Mouse (Mus musculus) MEL (cell line): ENCODE measurements around the gene Arrb2. TPM values are rescaled to one million over a fixed set of nuclear protein-coding genes. Genes with fewer than 3 reads are reported as not detected.

ENCODE experiments used
- DNase-seq: peaks from one replicate; pipeline ENCODE4 v3.0.0; 2011; ENCODE audit warnings: low read depth, low spot score
- H3K27ac ChIP-seq: 2 replicates; pipeline ENCODE4 v1.5.1; 2012; ENCODE audit warnings: low read depth, mild to moderate bottlenecking, control low read depth, low read length, moderate library complexity; ENCODE audit not compliant: control insufficient read depth
- H3K27me3 ChIP-seq, 2 experiments: fragments of 150-350 bp in 1 of 2; sonication (generic) in 1 of 2; 2 replicates each; pipeline ENCODE4 v1.6.1; 2012; ENCODE audit warnings: low read length in 2 of 2, mild to moderate bottlenecking in 2 of 2, improper control_type of control experiment in 1 of 2, moderate library complexity in 1 of 2; ENCODE audit not compliant: insufficient read depth in 2 of 2, control insufficient read depth in 1 of 2
- H3K36me3 ChIP-seq, 2 experiments: 2 replicates each; pipeline ENCODE4 v1.6.1; 2012 to 2014; ENCODE audit warnings: low read length in 2 of 2, improper control_type of control experiment in 1 of 2, inconsistent platforms in 1 of 2, mild to moderate bottlenecking in 1 of 2; ENCODE audit not compliant: insufficient read depth in 2 of 2, control insufficient read depth in 1 of 2
- H3K4me1 ChIP-seq, 2 experiments: fragments of 150-350 bp in 1 of 2; sonication (generic) in 1 of 2; 2 replicates each; pipeline ENCODE4 v1.6.1; 2012; ENCODE audit warnings: low read length in 2 of 2, improper control_type of control experiment in 1 of 2, mild to moderate bottlenecking in 1 of 2; ENCODE audit not compliant: insufficient read depth in 2 of 2, control insufficient read depth in 1 of 2
- H3K4me3 ChIP-seq, 2 experiments: fragments of 150-350 bp in 1 of 2; sonication (generic) in 1 of 2; 2 replicates each; pipeline ENCODE4 v1.5.1; 2012; ENCODE audit warnings: low read depth in 2 of 2, low read length in 2 of 2, mild to moderate bottlenecking in 2 of 2, moderate library complexity in 2 of 2, control low read depth in 1 of 2, improper control_type of control experiment in 1 of 2; ENCODE audit not compliant: control insufficient read depth in 1 of 2, insufficient read depth in 1 of 2
- H3K79me2 ChIP-seq: 2 replicates; pipeline ENCODE4 v1.6.1; 2012; ENCODE audit warnings: mild to moderate bottlenecking, low read length, moderate library complexity; ENCODE audit not compliant: control insufficient read depth, poor library complexity, insufficient read depth
- H3K9ac ChIP-seq: 2 replicates; pipeline ENCODE4 v1.6.1; 2012; ENCODE audit warnings: low read depth, mild to moderate bottlenecking, control low read depth, low read length, moderate library complexity; ENCODE audit not compliant: control insufficient read depth, poor library complexity, severe bottlenecking
- H3K9me3 ChIP-seq: fragments of 150-350 bp; sonication (generic); replicated peaks from 2 replicates; pipeline ENCODE4 v1.6.1; 2012; ENCODE audit warnings: mild to moderate bottlenecking, low read length, improper control_type of control experiment, moderate library complexity; ENCODE audit not compliant: insufficient read depth
- BHLHE40 ChIP-seq: IDR thresholded peaks from 2 replicates; pipeline ENCODE4 v1.6.1; 2012; ENCODE audit warnings: low read depth, mild to moderate bottlenecking, inconsistent platforms, low read length, improper control_type of control experiment, borderline replicate concordance
- CHD1 ChIP-seq: IDR thresholded peaks from 2 replicates; pipeline ENCODE4 v1.6.1; 2012; ENCODE audit warnings: low read depth, mild to moderate bottlenecking, inconsistent platforms, low read length, improper control_type of control experiment
- CHD2 ChIP-seq: IDR thresholded peaks from 2 replicates; pipeline ENCODE4 v1.6.1; 2011; ENCODE audit warnings: low read length, improper control_type of control experiment
- CTCF ChIP-seq, 3 experiments: IDR thresholded peaks in 2 of 3; conservative IDR thresholded peaks in 1 of 3; 2 replicates each; pipeline ENCODE4 v1.5.1; 2011 to 2012; ENCODE audit warnings: low read length in 3 of 3, low read depth in 2 of 3, mild to moderate bottlenecking in 2 of 3, improper control_type of control experiment in 1 of 3, inconsistent platforms in 1 of 3, mixed read lengths in 1 of 3, moderate library complexity in 1 of 3; ENCODE audit not compliant: control insufficient read depth in 1 of 3, insufficient read depth in 1 of 3, poor library complexity in 1 of 3, severe bottlenecking in 1 of 3
- ELF1 ChIP-seq: IDR thresholded peaks from 2 replicates; pipeline ENCODE4 v1.6.1; 2014; ENCODE audit warnings: low read depth, mild to moderate bottlenecking, inconsistent platforms, low read length, improper control_type of control experiment, moderate library complexity
- GABPA ChIP-seq: IDR thresholded peaks from 2 replicates; pipeline ENCODE4 v1.6.1; 2012; ENCODE audit warnings: low read depth, mild to moderate bottlenecking, inconsistent platforms, low read length, improper control_type of control experiment, moderate library complexity
- GATA1 ChIP-seq: IDR thresholded peaks from 2 replicates; pipeline ENCODE4 v1.6.1; 2011; ENCODE audit warnings: low read depth, low read length, improper control_type of control experiment
- MEF2A ChIP-seq: IDR thresholded peaks from 2 replicates; pipeline ENCODE4 v1.6.1; 2014; ENCODE audit warnings: low read depth, mild to moderate bottlenecking, inconsistent platforms, low read length, improper control_type of control experiment; ENCODE audit not compliant: poor library complexity, insufficient replicate concordance, severe bottlenecking; ENCODE audit errors: extremely low read depth
- MXI1 ChIP-seq: IDR thresholded peaks from 2 replicates; pipeline ENCODE4 v1.6.1; 2011; ENCODE audit warnings: mild to moderate bottlenecking, low read depth, low read length, improper control_type of control experiment
- MYC ChIP-seq: IDR thresholded peaks from 2 replicates; pipeline ENCODE4 v1.6.1; 2011; ENCODE audit warnings: low read depth, mild to moderate bottlenecking, low read length, improper control_type of control experiment, moderate library complexity
- NRF1 ChIP-seq: IDR thresholded peaks from 2 replicates; pipeline ENCODE4 v1.6.1; 2014; ENCODE audit warnings: low read depth, mild to moderate bottlenecking, inconsistent platforms, low read length, improper control_type of control experiment, moderate library complexity; ENCODE audit not compliant: poor library complexity, insufficient read depth, severe bottlenecking
- POLR2AphosphoS5 ChIP-seq: IDR thresholded peaks from 2 replicates; pipeline ENCODE4 v1.6.1; 2012; ENCODE audit warnings: low read depth, borderline replicate concordance, mild to moderate bottlenecking, inconsistent platforms, low read length, moderate library complexity, mixed read lengths
- SIN3A ChIP-seq: IDR thresholded peaks from 2 replicates; pipeline ENCODE4 v1.6.1; 2012; ENCODE audit warnings: low read length, improper control_type of control experiment, inconsistent platforms
- TBP ChIP-seq: IDR thresholded peaks from 2 replicates; pipeline ENCODE4 v1.8.0; 2011; ENCODE audit warnings: low read depth, low read length, improper control_type of control experiment
- TCF12 ChIP-seq: IDR thresholded peaks from 2 replicates; pipeline ENCODE4 v1.6.1; 2014; ENCODE audit warnings: low read depth, mild to moderate bottlenecking, inconsistent platforms, low read length, improper control_type of control experiment, moderate library complexity
- ZC3H11A ChIP-seq: IDR thresholded peaks from 2 replicates; pipeline ENCODE4 v1.6.1; 2012; ENCODE audit warnings: low read depth, mild to moderate bottlenecking, inconsistent platforms, low read length, improper control_type of control experiment
- polyA plus RNA-seq, 2 experiments: library from polyadenylated mRNA; stranded (reverse) in 1 of 2; unstranded in 1 of 2; fragments of >175 nt in 1 of 2; fragments of >200 nt in 1 of 2; gene quantifications; 2 replicates each; pipeline versions ENCODE4 v1.2.1 to v1.2.4; 2012; ENCODE audit warnings: low replicate concordance in 2 of 2, low read depth in 1 of 2; ENCODE audit not compliant: insufficient read length in 2 of 2, insufficient read depth in 1 of 2, missing spikeins in 1 of 2
- total RNA-seq: library from RNA; depleted of rRNA; stranded (reverse); fragments of 300-350 nt; gene quantifications from 2 replicates; pipeline ENCODE4 v1.2.3, GENCODE M21; 2012

Arrb2 gene
- total and polyA plus RNA-seq, 3 experiments, result 241 to 272 TPM; not detected in 1

DNA sequence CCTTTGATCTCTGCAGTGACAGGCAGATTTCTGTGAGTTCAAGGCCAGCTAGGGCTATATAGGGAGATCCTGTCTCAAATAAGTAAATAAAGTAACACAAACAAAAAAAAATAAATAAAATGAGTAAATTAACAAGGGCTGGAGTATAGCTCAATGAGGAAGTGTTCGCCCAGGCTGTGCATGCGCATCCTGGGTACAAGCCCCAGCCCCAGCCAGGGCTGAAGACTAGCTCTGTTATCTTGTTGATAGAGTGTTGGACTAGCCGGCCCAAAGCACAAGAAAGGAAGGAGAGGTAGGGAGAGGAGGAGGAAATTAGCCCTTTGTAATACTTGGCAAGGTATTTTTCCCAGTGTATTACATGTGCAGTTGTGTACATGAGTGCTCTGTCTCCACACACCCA lies 11.5 kb downstream of the Arrb2 start:
- Histone ChIP-seq H3K36me3 (peaks cover 2 to 16% of the 10 kb centered on the region in 2 experiments; a peak in 3 of 4 replicates), H3K9ac (no peak overlapping the region), H3K4me1 (peaks cover 7 to 33% of the 10 kb centered on the region in 2 experiments), H3K27me3 (no peaks in the 10 kb centered on the region), H3K27ac (no peak overlapping the region), H3K79me2 (no peaks in the 10 kb centered on the region), H3K4me3 (no peak overlapping the region), H3K9me3 (no peaks in the 10 kb centered on the region)
- TF ChIP-seq NRF1 (peak; percentile 74), ELF1 (peak; percentile 65; the same call in 1 of the 2 replicates), ZC3H11A (no peak), GATA1 (peak; percentile 4; the same call in 1 of the 2 replicates)
- peak; percentile 81 for DNase-seq

DNA sequence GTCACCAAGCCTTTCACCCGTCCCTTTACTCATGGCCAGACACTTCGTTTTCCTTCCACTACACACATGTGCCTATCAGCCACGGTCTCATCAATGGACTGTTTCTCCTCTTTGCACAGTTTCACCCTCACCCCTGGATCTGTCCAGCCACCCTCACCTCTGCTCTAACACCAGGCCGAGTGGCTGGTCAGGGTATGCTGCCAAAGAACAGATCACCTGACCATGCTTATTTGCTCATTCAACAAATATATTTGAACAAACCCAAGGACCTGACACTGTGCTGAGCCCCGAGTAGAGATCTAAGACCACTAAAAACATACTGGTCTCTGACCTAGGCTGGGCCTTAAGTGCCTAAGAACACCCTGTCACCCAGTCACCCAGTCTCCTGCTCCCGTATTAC lies 12.2 kb downstream of the Arrb2 start:
- no peak overlapping the region for H3K27ac ChIP-seq

DNA sequence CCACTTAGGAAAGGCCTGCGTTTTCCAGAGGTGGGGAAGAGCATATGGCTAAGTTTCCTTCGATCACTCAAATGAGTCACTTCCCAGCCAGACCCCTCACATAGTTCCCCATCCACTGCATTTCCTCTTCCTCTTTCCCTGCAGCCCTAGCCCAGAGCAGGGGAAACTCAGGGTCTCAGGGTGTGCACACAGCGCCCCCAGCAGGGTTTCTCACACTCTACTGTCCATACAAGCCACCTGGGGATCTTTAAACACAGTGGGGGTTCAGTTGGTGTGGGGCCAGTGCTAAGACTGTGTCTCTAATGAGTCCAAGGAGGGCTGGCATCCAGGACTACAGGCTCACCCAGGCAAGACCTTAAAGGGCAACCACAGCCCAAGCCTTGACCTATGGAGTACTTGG lies 14.3 kb downstream of the Arrb2 start:
- peaks cover 0 to 24% of the 10 kb centered on the region in 2 experiments; a peak in 2 of 4 replicates for H3K36me3 ChIP-seq
- TF ChIP-seq ELF1, result no peak
- peak; percentile 10 to 29 (median 22); a peak in 3 of 6 replicates for TF ChIP-seq CTCF (IDR thresholded peaks at IDR 0.05 in 2 of 3, conservative IDR thresholded peaks at IDR 0.05 in 1 of 3; ENCODE audit: control insufficient read depth in 1 of 3, insufficient read depth in 1 of 3, low read depth in 2 of 3, low read length in 3 of 3, poor library complexity in 1 of 3, severe bottlenecking in 1 of 3)
- H3K4me3 ChIP-seq, result no peak overlapping the region
- H3K27ac ChIP-seq, result peak overlapping the region; percentile 56
- peaks cover 11 to 43% of the 10 kb centered on the region in 2 experiments for H3K4me1 ChIP-seq
- peak; percentile 66 for DNase-seq
- peak overlapping the region; percentile 26; the same call in 1 of the 2 replicates for H3K9ac ChIP-seq
- H3K27me3 ChIP-seq, result no peaks in the 10 kb centered on the region
- H3K9me3 ChIP-seq, result no peaks in the 10 kb centered on the region
- peaks cover under 1% of the 10 kb centered on the region; the same call in 1 of the 2 replicates for H3K79me2 ChIP-seq

More for the DNA sequence above, 12.2 kb downstream of the Arrb2 start:
- TF ChIP-seq NRF1 (no peak), CHD1 (no peak), POLR2AphosphoS5 (no peak), TCF12 (no peak), CTCF (IDR thresholded peaks at IDR 0.05 in 2 of 3, conservative IDR thresholded peaks at IDR 0.05 in 1 of 3; ENCODE audit: control insufficient read depth in 1 of 3, insufficient read depth in 1 of 3, low read depth in 2 of 3, low read length in 3 of 3, poor library complexity in 1 of 3, severe bottlenecking in 1 of 3) (no peak), MEF2A (no peak), SIN3A (no peak), CHD2 (no peak), TBP (no peak), MXI1 (no peak), GABPA (no peak), ELF1 (no peak), MYC (no peak), BHLHE40 (no peak)
- Histone ChIP-seq H3K4me3 (no peak overlapping the region), H3K9ac (no peak overlapping the region), H3K4me1 (peaks cover 7 to 28% of the 10 kb centered on the region in 2 experiments), H3K27me3 (no peaks in the 10 kb centered on the region), H3K79me2 (no peaks in the 10 kb centered on the region), H3K36me3 (peaks cover 2 to 14% of the 10 kb centered on the region in 2 experiments; a peak in 3 of 4 replicates), H3K9me3 (no peaks in the 10 kb centered on the region)
- no peak for DNase-seq
